Mouse (Mus musculus): Measurements from ENCODE around the gene Nat10. TPM values are rescaled to one million over a fixed set of nuclear protein-coding genes. Genes with fewer than 3 reads are reported as not detected.

The Nat10 gene
- polyA plus RNA-seq, 1 experiment from 2014 or later, result 21.6 TPM

DNA sequence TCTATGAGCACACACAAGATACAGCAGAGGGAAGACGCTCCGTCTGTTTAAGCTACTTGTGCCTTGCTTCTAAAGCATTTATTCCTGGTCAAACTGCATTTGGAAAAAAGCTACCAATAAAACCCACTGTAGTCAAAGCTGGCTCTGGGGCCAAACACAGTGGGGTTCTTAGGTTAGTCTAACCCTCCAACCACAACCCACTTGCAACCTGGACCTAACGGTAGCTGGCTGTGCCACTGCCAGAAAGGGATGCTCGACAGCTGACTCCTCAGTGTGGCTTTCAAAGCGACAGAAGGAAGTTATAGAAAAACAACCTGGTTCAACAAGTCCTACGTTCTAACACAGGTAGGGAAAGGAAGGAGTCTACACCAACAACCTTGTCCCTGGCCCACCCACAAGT is 29.6 kb downstream of the Nat10 start:
- WGBS, result 94% methylated on average over 6 of the region's 6 CpGs
- no peak overlapping the region for H3K4me3 ChIP-seq (replicated peaks; ENCODE audit: low read depth, low read length)
- H3K27me3 ChIP-seq (ENCODE audit: control insufficient read depth, insufficient read depth, low read length), result no peaks in the 10 kb centered on the region
- no peak overlapping the region for H3K27ac ChIP-seq (replicated peaks; ENCODE audit: low read depth, low read length)
- ATAC-seq (ENCODE audit: low FRiP score, low TSS enrichment) (no peak), DNase-seq (no peak)
- no peaks in the 10 kb centered on the region for H3K4me1 ChIP-seq (ENCODE audit: control insufficient read depth, insufficient read depth, low read length)
- no peak overlapping the region for H3K9ac ChIP-seq (replicated peaks; ENCODE audit: low read length)
- no peak overlapping the region for H3K4me2 ChIP-seq (ENCODE audit: low read length)
- peaks cover 73% of the 10 kb centered on the region for H3K36me3 ChIP-seq (ENCODE audit: control insufficient read depth, insufficient read depth, low read length)
- no peaks in the 10 kb centered on the region for H3K9me3 ChIP-seq (ENCODE audit: control insufficient read depth, low read length)

DNA sequence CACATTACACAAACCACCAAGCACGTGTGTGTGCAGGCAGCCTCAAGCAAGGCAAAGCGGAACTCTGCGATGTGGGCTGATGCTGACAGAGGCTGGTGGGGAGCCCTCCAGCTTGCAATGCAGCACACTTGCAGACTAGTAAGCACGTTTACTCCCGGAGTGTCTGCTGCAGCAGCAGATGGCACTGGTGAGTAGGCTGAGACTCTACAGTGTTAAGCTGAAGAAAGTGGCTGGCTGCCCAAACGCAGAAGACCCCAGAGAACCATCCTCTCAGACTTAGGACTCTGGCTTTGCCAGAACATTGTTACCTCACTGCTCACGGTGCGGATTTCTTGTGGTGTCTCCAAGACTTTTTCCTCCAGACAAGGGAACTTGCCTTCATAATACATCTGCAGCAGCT is 30.1 kb downstream of the Nat10 start:
- Histone ChIP-seq H3K9ac (replicated peaks; ENCODE audit: low read length) (no peak overlapping the region), H3K36me3 (ENCODE audit: control insufficient read depth, insufficient read depth, low read length) (peaks cover 77% of the 10 kb centered on the region), H3K4me1 (ENCODE audit: control insufficient read depth, insufficient read depth, low read length) (no peaks in the 10 kb centered on the region), H3K4me3 (replicated peaks; ENCODE audit: low read depth, low read length) (no peak overlapping the region), H3K4me2 (ENCODE audit: low read length) (no peak overlapping the region), H3K9me3 (ENCODE audit: control insufficient read depth, low read length) (no peaks in the 10 kb centered on the region), H3K27ac (replicated peaks; ENCODE audit: low read depth, low read length) (no peak overlapping the region), H3K27me3 (ENCODE audit: control insufficient read depth, insufficient read depth, low read length) (no peaks in the 10 kb centered on the region)
- peak; percentile 20 for DNase-seq
- no peak for ATAC-seq (ENCODE audit: low FRiP score, low TSS enrichment)
- 87% methylated on average over 8 of the region's 8 CpGs for WGBS

DNA sequence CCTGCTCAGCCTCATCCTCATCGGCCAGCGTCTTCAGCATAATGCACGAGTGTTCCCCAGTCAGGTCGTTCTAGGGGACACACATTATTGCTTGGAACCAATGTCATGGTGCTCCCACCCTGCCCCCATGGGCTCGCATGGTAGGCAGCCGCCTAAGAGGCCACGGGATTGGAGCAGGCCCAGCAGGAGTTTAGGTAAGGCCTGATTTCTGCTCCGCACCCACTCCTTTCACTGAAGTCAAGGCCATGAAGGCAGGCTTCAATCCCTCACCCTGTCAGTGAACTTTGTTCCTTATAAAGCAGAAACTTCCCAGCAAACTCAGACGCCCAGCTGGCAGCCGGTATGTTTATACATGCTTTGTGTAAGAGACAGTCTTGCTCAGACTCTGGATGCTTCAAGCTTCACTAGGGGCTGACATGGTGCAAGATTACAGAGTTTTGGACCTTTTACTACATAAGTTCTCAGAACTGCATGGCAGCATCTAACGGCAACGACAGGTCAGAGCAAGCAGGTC is 33.0 kb downstream of the Nat10 start:
- Histone ChIP-seq H3K4me3 (replicated peaks; ENCODE audit: low read depth, low read length) (no peak overlapping the region), H3K4me1 (ENCODE audit: control insufficient read depth, insufficient read depth, low read length) (no peaks in the 10 kb centered on the region), H3K4me2 (ENCODE audit: low read length) (no peak overlapping the region), H3K9me3 (ENCODE audit: control insufficient read depth, low read length) (no peaks in the 10 kb centered on the region), H3K27ac (replicated peaks; ENCODE audit: low read depth, low read length) (no peak overlapping the region), H3K27me3 (ENCODE audit: control insufficient read depth, insufficient read depth, low read length) (no peaks in the 10 kb centered on the region), H3K9ac (replicated peaks; ENCODE audit: low read length) (no peak overlapping the region), H3K36me3 (ENCODE audit: control insufficient read depth, insufficient read depth, low read length) (peaks cover 81% of the 10 kb centered on the region)
- DNase-seq (no peak), ATAC-seq (ENCODE audit: low FRiP score, low TSS enrichment) (no peak)
- WGBS, result 89% methylated on average over 12 of the region's 12 CpGs

DNA sequence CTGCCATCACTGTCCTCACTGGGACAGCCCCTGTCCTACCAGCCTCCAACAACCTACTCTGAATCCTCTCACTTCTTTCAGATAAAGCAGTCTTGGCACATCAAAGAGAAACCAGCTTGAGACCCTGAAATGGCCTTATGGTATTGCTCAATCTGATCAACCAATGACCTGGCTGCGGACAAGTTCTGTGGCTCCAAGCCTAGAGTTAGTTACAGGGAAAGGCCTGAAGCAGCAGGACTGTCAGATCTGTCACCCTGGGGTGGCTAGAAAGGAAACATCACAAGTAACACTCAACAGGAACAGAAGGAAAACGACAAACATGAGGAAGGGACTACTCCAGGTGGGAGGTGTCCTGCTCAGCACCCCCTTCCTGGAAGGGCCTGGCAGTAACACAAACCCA is 36.5 kb downstream of the Nat10 start:
- Histone ChIP-seq H3K4me3 (replicated peaks; ENCODE audit: low read depth, low read length) (no peak overlapping the region), H3K9ac (replicated peaks; ENCODE audit: low read length) (no peak overlapping the region), H3K36me3 (ENCODE audit: control insufficient read depth, insufficient read depth, low read length) (peaks cover 79% of the 10 kb centered on the region), H3K27ac (replicated peaks; ENCODE audit: low read depth, low read length) (no peak overlapping the region), H3K4me2 (ENCODE audit: low read length) (no peak overlapping the region), H3K27me3 (ENCODE audit: control insufficient read depth, insufficient read depth, low read length) (no peaks in the 10 kb centered on the region), H3K4me1 (ENCODE audit: control insufficient read depth, insufficient read depth, low read length) (no peaks in the 10 kb centered on the region), H3K9me3 (ENCODE audit: control insufficient read depth, low read length) (no peaks in the 10 kb centered on the region)
- DNase-seq, result no peak
- 97% methylated on average over 2 of the region's 2 CpGs for WGBS
- no peak for ATAC-seq (ENCODE audit: low FRiP score, low TSS enrichment)

DNA sequence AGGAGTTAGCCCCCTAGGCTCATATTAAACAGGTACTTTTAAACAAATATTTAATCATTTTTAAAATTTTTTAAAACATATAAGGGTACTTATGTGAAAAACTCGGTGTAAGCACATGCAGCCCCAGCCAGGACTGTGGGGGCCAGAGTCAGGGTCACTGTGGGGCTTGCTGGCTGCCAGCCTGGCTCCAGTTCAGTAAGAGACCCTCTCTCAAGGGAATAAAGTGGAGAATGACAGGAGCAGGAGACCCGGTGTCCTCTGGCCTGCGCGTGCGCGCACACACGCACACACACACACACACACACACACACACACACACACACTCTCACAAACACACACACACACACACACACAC is 41.8 kb downstream of the Nat10 start:
- no peak overlapping the region for H3K9ac ChIP-seq (replicated peaks; ENCODE audit: low read length)
- H3K27ac ChIP-seq (replicated peaks; ENCODE audit: low read depth, low read length), result no peak overlapping the region
- H3K4me3 ChIP-seq (replicated peaks; ENCODE audit: low read depth, low read length), result no peak overlapping the region
- H3K27me3 ChIP-seq (ENCODE audit: control insufficient read depth, insufficient read depth, low read length), result no peaks in the 10 kb centered on the region
- no peaks in the 10 kb centered on the region for H3K4me1 ChIP-seq (ENCODE audit: control insufficient read depth, insufficient read depth, low read length)
- no peak for DNase-seq
- ATAC-seq (ENCODE audit: low FRiP score, low TSS enrichment), result no peak
- peaks cover 67% of the 10 kb centered on the region for H3K36me3 ChIP-seq (ENCODE audit: control insufficient read depth, insufficient read depth, low read length)
- H3K4me2 ChIP-seq (ENCODE audit: low read length), result no peak overlapping the region
- no peaks in the 10 kb centered on the region for H3K9me3 ChIP-seq (ENCODE audit: control insufficient read depth, low read length)
- 96% methylated on average over 7 of the region's 7 CpGs for WGBS

DNA sequence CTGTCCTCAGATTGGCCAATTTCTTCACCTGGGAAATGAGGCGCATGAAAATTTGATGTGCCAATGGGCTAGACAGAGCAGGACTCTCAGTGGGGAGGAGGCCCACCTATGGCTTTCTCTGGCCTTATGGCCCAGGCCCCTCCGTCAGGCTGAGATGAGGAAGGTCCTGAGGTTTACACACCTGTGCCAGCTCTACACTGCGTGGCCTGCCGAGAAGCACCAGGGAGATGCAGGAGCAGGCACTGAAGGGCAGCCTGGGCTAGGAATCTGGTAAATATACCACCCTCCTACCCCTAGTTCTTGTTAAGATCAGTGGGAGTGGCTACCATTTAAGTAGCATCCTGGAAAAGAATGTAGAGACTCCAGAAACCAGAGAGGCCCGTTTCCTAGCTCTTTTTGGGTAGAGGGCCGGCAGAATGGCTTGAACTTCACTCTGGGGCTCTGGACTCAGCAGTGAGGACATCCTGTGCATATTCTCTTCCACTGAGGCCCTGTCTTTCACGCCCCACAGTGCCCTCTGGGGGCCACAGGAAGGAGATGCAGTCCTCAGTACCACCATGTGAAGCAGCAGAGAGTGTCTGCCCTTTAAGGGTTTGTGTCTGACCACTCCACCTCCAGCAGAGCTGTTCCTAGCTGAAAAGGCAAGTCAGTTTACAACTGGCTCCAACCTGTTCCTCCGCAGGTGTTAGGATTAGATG is 42.3 kb downstream of the Nat10 start:
- no peaks in the 10 kb centered on the region for H3K4me1 ChIP-seq (ENCODE audit: control insufficient read depth, insufficient read depth, low read length)
- peak; percentile 69 for ATAC-seq (ENCODE audit: low FRiP score, low TSS enrichment)
- no peak overlapping the region for H3K4me3 ChIP-seq (replicated peaks; ENCODE audit: low read depth, low read length)
- WGBS, result 55% methylated on average over 8 of the region's 8 CpGs
- no peak overlapping the region for H3K4me2 ChIP-seq (ENCODE audit: low read length)
- no peaks in the 10 kb centered on the region for H3K9me3 ChIP-seq (ENCODE audit: control insufficient read depth, low read length)
- no peak overlapping the region for H3K27ac ChIP-seq (replicated peaks; ENCODE audit: low read depth, low read length)
- no peaks in the 10 kb centered on the region for H3K27me3 ChIP-seq (ENCODE audit: control insufficient read depth, insufficient read depth, low read length)
- peak; percentile 89 for DNase-seq
- no peak overlapping the region for H3K9ac ChIP-seq (replicated peaks; ENCODE audit: low read length)
- H3K36me3 ChIP-seq (ENCODE audit: control insufficient read depth, insufficient read depth, low read length), result peaks cover 62% of the 10 kb centered on the region

DNA sequence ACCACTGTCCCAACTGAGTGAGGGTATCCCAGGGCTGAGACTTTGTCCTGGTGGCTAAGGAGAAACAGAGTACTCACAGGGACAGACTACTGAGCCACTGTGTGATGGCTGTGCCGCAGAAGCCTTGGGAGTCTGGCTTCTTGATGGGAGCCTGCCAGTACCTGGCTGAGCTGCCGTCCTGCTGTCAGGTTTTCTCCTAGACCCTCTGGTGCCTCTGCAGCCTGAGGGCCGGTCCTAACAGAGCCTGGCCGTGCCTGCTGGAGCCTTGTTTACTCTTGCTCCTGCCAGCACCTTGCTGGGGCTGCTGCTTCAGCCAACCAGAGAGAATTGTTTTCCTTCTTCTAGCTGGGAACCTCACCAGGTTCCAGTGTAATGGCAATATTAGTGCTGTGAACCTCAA is 46.7 kb downstream of the Nat10 start:
- Histone ChIP-seq H3K36me3 (ENCODE audit: control insufficient read depth, insufficient read depth, low read length) (peaks cover 61% of the 10 kb centered on the region), H3K4me1 (ENCODE audit: control insufficient read depth, insufficient read depth, low read length) (no peaks in the 10 kb centered on the region), H3K27ac (replicated peaks; ENCODE audit: low read depth, low read length) (no peak overlapping the region), H3K9ac (replicated peaks; ENCODE audit: low read length) (no peak overlapping the region), H3K27me3 (ENCODE audit: control insufficient read depth, insufficient read depth, low read length) (no peaks in the 10 kb centered on the region), H3K4me3 (replicated peaks; ENCODE audit: low read depth, low read length) (no peak overlapping the region), H3K4me2 (ENCODE audit: low read length) (no peak overlapping the region), H3K9me3 (ENCODE audit: control insufficient read depth, low read length) (no peaks in the 10 kb centered on the region)
- 74% methylated on average over 4 of the region's 4 CpGs for WGBS
- ATAC-seq (ENCODE audit: low FRiP score, low TSS enrichment) (no peak), DNase-seq (no peak)

DNA sequence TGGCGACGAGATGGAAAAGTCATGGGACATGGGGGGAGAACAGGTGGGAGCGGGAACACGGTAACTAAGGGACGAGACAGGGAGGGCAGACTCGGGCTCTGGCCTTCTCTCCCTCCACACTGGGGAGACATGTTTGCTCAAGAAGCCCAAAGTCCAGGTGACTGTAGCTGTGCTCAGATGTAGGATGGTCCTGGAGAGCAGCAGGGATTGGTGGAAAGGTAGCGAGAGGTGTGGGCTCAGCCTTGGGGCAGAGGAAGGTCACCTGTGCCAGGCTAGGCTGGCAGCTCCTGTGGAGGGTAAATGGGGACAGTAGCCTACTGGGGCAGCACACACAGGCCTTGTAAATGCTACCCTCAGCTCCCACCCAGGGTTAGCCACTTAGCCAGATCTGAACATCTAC is 47.2 kb downstream of the Nat10 start:
- H3K9ac ChIP-seq (replicated peaks; ENCODE audit: low read length), result no peak overlapping the region
- no peaks in the 10 kb centered on the region for H3K27me3 ChIP-seq (ENCODE audit: control insufficient read depth, insufficient read depth, low read length)
- ATAC-seq (ENCODE audit: low FRiP score, low TSS enrichment) (no peak), DNase-seq (no peak)
- no peaks in the 10 kb centered on the region for H3K4me1 ChIP-seq (ENCODE audit: control insufficient read depth, insufficient read depth, low read length)
- no peaks in the 10 kb centered on the region for H3K9me3 ChIP-seq (ENCODE audit: control insufficient read depth, low read length)
- H3K4me3 ChIP-seq (replicated peaks; ENCODE audit: low read depth, low read length), result no peak overlapping the region
- peaks cover 64% of the 10 kb centered on the region for H3K36me3 ChIP-seq (ENCODE audit: control insufficient read depth, insufficient read depth, low read length)
- 92% methylated on average over 7 of the region's 7 CpGs for WGBS
- no peak overlapping the region for H3K27ac ChIP-seq (replicated peaks; ENCODE audit: low read depth, low read length)
- no peak overlapping the region for H3K4me2 ChIP-seq (ENCODE audit: low read length)

DNA sequence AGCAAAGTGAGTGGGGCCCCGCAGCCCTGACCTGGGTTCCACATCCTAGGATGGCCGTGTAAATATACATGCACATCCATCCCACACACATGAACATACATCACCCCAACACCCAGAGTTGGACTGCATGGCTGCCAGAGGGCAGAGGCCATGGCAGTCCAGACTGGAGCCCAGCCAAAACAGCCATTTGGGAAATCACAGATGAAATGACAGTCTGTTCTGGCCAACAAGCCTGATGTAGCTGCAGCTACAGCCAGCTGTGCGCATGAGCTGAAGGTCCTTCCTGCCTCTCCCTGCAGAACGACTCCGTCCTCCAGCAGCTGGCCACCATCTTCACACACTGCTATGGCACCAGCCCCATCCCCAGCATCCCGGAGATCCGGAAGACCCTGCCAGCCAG is 50.2 kb downstream of the Nat10 start:
- no peak for DNase-seq
- Histone ChIP-seq H3K4me1 (ENCODE audit: control insufficient read depth, insufficient read depth, low read length) (no peaks in the 10 kb centered on the region; the same call in 1 of the 2 replicates), H3K4me2 (ENCODE audit: low read length) (no peak overlapping the region), H3K4me3 (replicated peaks; ENCODE audit: low read depth, low read length) (no peak overlapping the region), H3K36me3 (ENCODE audit: control insufficient read depth, insufficient read depth, low read length) (peaks cover 53% of the 10 kb centered on the region), H3K27me3 (ENCODE audit: control insufficient read depth, insufficient read depth, low read length) (no peaks in the 10 kb centered on the region), H3K9ac (replicated peaks; ENCODE audit: low read length) (no peak overlapping the region), H3K27ac (replicated peaks; ENCODE audit: low read depth, low read length) (no peak overlapping the region), H3K9me3 (ENCODE audit: control insufficient read depth, low read length) (no peaks in the 10 kb centered on the region)
- WGBS, result 93% methylated on average over 7 of the region's 7 CpGs
- ATAC-seq (ENCODE audit: low FRiP score, low TSS enrichment), result no peak

All from midbrain, embryonic 14.5 days (tissue).